21 mouse cellular contexts compared by ENCODE assay signal in genomic region chr12:109799395-109799794, GRCm38 (mm10).
"Had no signal": no experiment of that assay in that cellular context is flagged by ENCODE, and none has a peak within 500 bp of the region (broad histone marks: within the 10 kb centered on the region; RNA-seq: fewer than 3 reads in every experiment).

No protein-coding gene starts in this region.

- H3K4me1 ChIP-seq: kidney, embryonic 15.5 days; limb, embryonic 12.5 days; limb, embryonic 15.5 days; liver, embryonic 13.5 days; neural tube, embryonic 12.5 days; neural tube, embryonic 15.5 days; stomach, embryonic 15.5 days had no signal

- H3K27me3 ChIP-seq: kidney, embryonic 15.5 days; limb, embryonic 12.5 days; liver, embryonic 13.5 days; neural tube, embryonic 12.5 days; neural tube, embryonic 15.5 days; stomach, embryonic 15.5 days had no signal

- H3K9ac ChIP-seq: kidney, embryonic 15.5 days; limb, embryonic 12.5 days; limb, embryonic 15.5 days; liver, embryonic 13.5 days; neural tube, embryonic 12.5 days; neural tube, embryonic 15.5 days; stomach, embryonic 15.5 days had no signal

- H3K4me2 ChIP-seq: kidney, embryonic 15.5 days; limb, embryonic 12.5 days; limb, embryonic 15.5 days; liver, embryonic 13.5 days; midbrain, embryonic 11.5 days; neural tube, embryonic 12.5 days; neural tube, embryonic 15.5 days; stomach, embryonic 15.5 days had no signal

- H3K36me3 ChIP-seq: kidney, embryonic 15.5 days; limb, embryonic 12.5 days; limb, embryonic 15.5 days; liver, embryonic 13.5 days; neural tube, embryonic 12.5 days; neural tube, embryonic 15.5 days; stomach, embryonic 15.5 days had no signal

- DNase-seq: kidney, adult 8-10 months; kidney, postnatal 10 days; kidney, postnatal 36 days; layer of hippocampus, postnatal 36 days; liver, embryonic 13.5 days; lung, adult 2 months; lung, postnatal 14 days; lung, postnatal 4 days; midbrain, embryonic 14.5 days; right cerebral cortex, adult 18-20 months; right cerebral cortex, postnatal 14 days; spleen, adult 18-20 months; thymus, postnatal 36 days had no signal

- H3K4me3 ChIP-seq: kidney, embryonic 15.5 days; left cerebral cortex, adult 2 months; limb, embryonic 12.5 days; limb, embryonic 15.5 days; liver, embryonic 13.5 days; neural tube, embryonic 12.5 days; neural tube, embryonic 15.5 days; stomach, embryonic 15.5 days had no signal

- H3K9me3 ChIP-seq: kidney, embryonic 15.5 days; limb, embryonic 12.5 days; limb, embryonic 15.5 days; liver, embryonic 13.5 days; neural tube, embryonic 12.5 days; neural tube, embryonic 15.5 days; stomach, embryonic 15.5 days had no signal

- H3K27ac ChIP-seq: kidney, embryonic 15.5 days; left cerebral cortex, adult 2 months; limb, embryonic 12.5 days; limb, embryonic 15.5 days; liver, embryonic 13.5 days; neural tube, embryonic 12.5 days; neural tube, embryonic 15.5 days; stomach, embryonic 15.5 days had no signal
